Mouse (Mus musculus): Measurements from ENCODE around the gene Frat2. TPM values are rescaled to one million over a fixed set of nuclear protein-coding genes. Genes with fewer than 3 reads are reported as not detected.

The Frat2 gene
- total RNA-seq, 2 experiments from 2014 or later, result 13.3 to 14.1 TPM

GRCm38 (mm10) chr19:41824950-41825349 is 23.0 kb downstream of the Frat2 start:
- intact Hi-C loops (cut with DNase I), result no loop called here
- no peak for DNase-seq

DNA sequence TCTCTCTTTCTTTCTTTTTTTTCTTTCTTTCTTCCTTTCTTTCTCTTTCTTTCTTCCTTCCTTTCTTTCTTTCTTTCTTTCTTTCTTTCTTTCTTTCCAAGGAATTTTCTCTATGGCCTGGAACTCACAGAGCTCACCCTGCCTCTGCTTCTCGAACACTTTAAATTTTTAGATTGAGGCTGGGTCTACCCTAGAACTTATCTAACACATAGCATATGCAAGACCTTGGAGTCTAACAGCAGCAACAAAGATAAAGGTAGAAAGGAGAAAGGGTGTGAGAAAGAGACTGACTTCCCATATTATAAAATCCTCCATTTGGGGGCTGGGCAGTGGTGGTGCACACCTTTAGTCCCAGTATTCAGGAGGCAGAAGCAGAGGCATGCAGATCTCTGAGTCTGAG is 25.3 kb downstream of the Frat2 start:
- DNase-seq, result no peak
- intact Hi-C loops (cut with DNase I), result no loop called here

GRCm38 (mm10) chr19:41821436-41821835 is 26.5 kb downstream of the Frat2 start:
- no peak for DNase-seq
- intact Hi-C loops (cut with DNase I), result no loop called here

GRCm38 (mm10) chr19:41818749-41819148 is 29.2 kb downstream of the Frat2 start:
- intact Hi-C loops (cut with DNase I), result no loop called here
- DNase-seq, result no peak

- DNase-seq, result no peak
- intact Hi-C loops (cut with DNase I), result no loop called here
Measured at GRCm38 (mm10) chr19:41817325-41817724, 30.6 kb downstream of the Frat2 start.

DNA sequence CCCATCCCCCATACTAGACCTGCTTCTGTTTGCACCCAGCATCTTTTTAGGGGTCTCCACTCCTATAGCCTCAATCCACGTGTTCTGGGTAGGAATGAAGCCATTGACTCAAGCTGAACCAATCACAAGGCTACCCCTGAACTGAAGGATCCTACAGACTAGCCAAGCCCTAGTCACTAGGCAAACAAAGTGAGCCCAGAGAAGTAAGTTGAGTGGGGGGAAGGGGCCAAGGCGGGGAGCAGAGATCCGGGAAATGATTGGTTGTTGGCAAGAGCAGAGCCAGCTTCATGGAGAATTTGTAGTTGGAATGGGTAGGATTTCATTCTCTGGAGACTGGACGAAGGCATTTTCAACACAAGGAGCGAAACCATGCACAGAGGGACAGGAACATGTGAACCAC is 31.0 kb downstream of the Frat2 start:
- intact Hi-C loops (cut with DNase I), result no loop called here
- DNase-seq, result no peak

GRCm38 (mm10) chr19:41816410-41816809 is 31.5 kb downstream of the Frat2 start:
- intact Hi-C loops (cut with DNase I), result no loop called here
- no peak for DNase-seq

GRCm38 (mm10) chr19:41813374-41813773 is 34.6 kb downstream of the Frat2 start:
- intact Hi-C loops (cut with DNase I), result no loop called here
- DNase-seq, result no peak

DNA sequence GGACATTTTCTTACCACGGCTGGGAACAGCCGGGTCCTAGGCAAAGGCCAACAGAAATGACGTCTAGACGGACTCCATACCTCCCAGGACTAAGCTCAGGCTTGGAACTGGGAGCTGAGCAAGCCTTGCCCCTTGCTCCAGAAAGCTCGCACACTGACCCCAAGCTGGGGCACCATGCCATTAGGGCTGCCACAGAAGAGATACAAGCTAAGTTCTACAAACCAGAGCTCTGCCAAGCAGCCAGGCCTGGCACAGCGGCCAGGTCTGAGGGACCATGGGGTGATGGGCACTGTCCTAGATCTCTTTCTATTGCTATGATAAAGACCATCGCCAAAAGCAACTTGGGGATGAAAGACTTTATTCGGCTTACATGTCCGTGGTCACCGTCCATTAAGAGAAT is 35.4 kb downstream of the Frat2 start:
- no peak for DNase-seq

GRCm38 (mm10) chr19:41810074-41810473 is 37.9 kb downstream of the Frat2 start:
- no peak for DNase-seq
- intact Hi-C loops (cut with DNase I), result no loop called here

More for the DNA sequence above, 35.4 kb downstream of the Frat2 start:
- intact Hi-C loops (cut with DNase I), result no loop called here

GRCm38 (mm10) chr19:41808104-41808634 is 39.8 kb downstream of the Frat2 start:
- no peak for DNase-seq
- intact Hi-C loops (cut with DNase I), result no loop called here

DNA sequence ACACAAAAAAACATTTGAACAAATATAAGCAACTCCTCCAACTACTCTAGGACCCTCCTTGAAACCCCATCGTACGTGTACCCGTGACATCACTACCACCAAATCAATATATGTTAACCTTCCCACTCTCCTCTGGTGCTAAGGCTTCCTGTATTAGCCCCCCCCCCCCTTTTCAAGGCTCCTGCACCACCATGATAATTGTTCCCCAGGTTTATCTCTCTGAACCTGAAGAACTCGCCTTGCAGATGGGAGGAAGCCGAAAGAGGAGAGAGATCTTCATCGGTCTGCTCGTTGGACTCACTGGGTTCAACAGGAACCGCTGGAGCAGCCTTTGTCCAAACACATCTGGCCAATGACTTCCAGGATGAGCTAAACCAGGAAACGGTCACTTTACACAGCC is 40.4 kb downstream of the Frat2 start:
- no peak for DNase-seq
- intact Hi-C loops (cut with DNase I), result no loop called here

DNA sequence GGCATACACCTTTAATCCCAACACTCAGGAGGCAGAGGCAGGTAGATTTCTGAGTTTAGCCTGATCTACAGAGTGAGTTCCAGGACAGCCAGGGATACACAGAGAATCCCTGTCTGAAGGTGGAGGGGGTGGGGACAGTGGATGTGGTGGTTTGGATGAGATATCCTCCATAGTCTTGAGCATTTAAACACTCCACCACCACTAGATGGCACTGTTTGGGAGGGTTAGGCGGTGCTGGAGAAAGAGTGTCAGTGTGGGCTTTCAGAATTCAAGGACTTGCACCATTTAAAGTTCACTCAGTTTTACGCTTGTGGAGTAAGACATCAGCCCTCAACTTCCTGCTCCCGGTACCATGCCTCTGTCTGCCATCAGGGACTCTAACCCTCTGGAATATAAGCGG is 42.1 kb downstream of the Frat2 start:
- intact Hi-C loops (cut with DNase I), result no loop called here
- DNase-seq, result no peak

- DNase-seq, result no peak
- intact Hi-C loops (cut with DNase I), result no loop called here
Measured at GRCm38 (mm10) chr19:41803322-41803721, 44.6 kb downstream of the Frat2 start.

DNA sequence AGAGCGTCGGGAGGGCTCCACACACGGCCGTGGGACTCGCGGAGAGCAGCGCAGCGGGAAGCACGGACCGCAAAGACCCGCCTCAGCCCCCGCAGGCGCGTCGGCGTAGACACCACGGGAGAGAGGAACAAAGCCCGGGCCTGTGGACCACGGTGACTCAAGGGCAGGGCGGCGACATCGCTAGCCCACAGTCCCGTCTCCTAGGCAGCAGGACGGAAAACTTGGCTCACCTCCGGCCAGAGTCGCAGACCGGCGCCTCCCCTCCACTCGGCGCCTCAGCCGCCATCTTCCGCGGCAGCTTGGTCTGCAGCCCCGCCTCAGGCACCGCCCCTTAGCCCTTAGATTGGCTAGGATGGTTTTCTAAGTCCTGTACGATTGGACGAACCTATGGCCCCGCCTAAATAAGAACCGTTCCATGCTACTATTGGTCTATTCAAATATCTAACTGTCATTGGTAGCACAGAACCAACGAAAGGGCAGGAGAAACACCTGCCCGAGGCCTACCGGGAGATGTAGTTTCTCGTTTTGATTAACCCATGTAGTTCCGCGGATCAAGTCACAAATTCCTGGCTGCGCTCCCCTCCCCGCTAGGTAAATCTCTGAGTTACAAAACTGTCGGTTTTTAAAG is 46.1 kb downstream of the Frat2 start, which contains the start of gene Arhgap19:
Gene Arhgap19 (minus strand): TSS at position 306 of the 628 bp plus-strand sequence.
- peak; percentile 94 for DNase-seq
- intact Hi-C loops (cut with DNase I), result no loop called here

DNA sequence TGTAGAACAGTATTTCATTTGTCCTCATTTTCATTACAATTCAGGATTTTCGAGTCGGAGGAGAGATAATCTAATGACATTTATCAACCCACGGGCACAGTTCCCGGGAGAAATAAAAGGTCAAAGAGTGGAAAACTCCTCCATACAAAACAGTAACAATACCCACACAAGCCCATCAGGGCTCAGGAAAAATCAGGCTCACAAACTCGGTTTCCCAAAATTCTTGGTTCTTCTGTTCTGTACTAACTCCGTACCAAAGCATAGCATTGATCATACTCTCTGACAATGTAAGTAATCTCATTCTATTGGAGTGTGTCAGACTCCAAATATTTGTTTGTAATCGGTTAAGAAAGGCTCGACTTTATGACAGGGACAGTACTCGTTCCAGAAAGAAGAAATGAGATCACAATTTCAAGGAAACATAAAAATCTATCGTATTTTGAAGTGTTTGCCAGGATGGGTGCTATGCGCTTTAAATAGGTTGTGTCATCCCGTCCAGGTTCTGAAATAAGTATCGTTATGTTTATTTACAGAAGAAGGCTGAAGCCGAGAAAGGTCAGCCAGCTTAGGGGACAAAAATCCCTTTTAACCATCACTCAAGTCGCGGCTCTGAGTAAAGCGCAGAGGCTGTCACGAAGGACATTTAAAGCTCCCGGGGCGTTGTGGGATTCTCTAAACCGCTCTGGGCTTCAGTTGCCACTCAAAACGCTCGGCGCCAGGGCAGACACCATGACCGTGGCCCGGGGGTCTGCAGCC is 46.8 kb downstream of the Frat2 start:
- intact Hi-C loops (cut with DNase I), result no loop called here
- no peak for DNase-seq

DNA sequence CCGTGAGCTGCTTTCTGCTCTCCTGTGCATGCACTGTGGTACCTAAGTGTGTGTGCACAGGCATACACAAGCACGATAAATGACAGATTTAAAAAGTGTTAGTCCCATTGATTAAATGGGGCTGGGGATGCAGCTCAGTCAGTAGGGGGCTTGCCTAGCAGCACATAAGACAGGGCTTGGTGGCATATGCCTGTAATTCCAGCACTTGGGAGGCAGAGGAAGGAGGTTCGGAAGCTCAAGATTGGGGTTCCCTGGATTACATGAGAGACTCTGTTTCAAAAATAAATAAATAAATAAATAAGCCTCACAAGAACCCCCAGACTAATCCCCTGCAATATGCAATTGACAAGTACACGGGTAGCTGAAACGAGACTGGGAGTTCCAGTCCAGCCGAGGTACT is 47.5 kb downstream of the Frat2 start:
- intact Hi-C loops (cut with DNase I), result no loop called here
- DNase-seq, result no peak

- DNase-seq, result no peak
- intact Hi-C loops (cut with DNase I), result no loop called here
Measured at GRCm38 (mm10) chr19:41797536-41797935, 50.4 kb downstream of the Frat2 start.

GRCm38 (mm10) chr19:41796789-41797327 is 51.1 kb downstream of the Frat2 start:
- DNase-seq, result no peak
- intact Hi-C loops (cut with DNase I), result no loop called here

DNA sequence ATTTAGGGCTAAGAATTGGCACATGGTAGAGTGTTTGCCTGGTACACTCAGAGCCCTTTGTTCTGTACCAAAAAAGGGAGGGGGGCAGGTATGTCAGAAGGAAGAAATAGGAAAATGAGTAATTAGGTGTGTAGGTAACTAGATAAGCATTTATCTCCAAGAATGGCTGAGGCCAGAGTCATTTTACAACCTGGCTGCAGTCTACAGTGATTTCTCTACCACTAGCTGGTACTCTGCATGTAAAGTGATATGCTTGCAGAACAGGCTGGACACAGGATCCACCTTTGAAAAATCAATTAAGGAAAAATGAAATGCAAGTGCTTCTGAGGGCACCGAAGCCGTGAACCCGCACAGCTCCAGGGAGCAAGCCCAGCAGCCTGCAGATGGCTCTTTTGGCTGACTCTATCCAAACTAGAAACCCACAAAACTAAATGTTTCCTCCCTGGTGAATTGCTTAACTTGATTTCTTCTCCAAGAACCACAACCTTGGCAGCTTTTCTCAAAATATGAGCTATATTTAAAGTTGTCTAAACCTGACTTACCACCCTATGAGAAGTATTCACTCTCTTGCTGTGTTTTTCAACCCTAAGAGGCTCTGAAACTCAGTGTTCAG is 51.7 kb downstream of the Frat2 start:
- intact Hi-C loops (cut with DNase I), result no loop called here
- DNase-seq, result no peak
